Mouse (Mus musculus): Measurements from ENCODE around the gene Olfr2. TPM values are rescaled to one million over a fixed set of nuclear protein-coding genes. Genes with fewer than 3 reads are reported as not detected.
"Not testable (repeated sequence)": the region's sequence is repeated elsewhere in the genome, so short reads cannot be mapped to it uniquely, and the experiment has no call there.

The Olfr2 gene
- not detected for total RNA-seq (2021)
- long read RNA-seq, experiment 1, result 0 reads
- long read RNA-seq, experiment 2, result 0 reads

DNA sequence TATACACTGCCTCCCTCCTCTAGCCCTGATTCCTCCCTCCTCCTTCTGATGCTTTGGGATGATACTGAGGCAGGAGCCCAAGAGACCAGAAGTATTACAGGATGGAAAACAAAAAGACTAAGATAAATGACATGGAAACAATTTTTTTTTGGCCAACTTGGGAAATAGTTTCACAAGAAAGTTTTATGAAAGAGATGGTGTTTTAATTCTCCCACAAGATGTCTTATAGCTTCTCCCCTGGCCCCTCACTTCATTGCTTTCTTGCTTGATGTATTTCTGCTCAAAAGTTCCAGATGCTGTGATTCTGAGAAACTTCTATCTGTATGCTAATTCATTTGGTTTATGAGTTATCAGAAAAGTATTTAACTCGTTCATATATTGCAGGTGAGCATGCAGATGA is at the start of gene Olfr2:
Gene Olfr2 (minus strand): TSS at position 101 of the 400 bp plus-strand sequence.
- no peak for DNase-seq (ENCODE audit: low spot score in 2 of 2)

DNA sequence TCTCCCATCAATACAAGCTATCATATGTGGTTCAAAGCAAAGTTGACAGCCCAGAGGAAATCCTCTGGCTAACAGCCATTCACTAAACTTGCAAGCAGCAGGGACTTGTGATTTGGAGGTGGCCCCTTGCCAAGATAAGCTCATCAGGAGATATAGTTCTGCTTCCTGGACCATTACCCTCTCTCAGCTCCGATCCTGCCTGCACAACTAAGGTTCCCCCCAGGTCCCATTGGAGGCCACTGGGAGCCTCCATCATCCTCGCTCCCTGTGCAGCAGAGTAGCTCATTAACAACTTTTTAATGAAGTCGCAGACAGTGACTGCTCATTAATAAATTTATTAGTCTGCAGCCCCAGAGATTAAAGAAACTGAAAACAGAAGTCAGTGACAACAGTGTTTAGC is 41.7 kb upstream of the Olfr2 start:
- DNase-seq (ENCODE audit: low spot score in 2 of 2), result no peak

DNA sequence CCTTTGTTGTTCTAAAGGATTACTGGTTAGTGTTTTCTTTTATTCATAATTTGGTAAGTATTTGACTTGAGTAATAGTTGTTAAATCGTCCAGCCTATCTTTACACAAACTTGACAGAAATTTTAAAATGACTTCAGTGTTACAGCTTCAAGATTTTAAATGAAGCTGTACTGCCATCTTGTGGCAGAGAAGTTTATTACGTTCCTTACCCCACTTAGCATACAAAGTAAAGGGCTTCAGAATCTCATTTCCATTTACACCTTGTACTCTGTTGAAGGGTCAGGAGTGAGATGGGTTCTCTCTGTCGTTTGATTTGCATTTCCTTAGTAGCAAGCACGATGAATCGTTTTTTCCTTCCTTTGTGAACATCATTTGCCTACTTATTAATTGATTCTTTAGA is 40.0 kb upstream of the Olfr2 start:
- DNase-seq (ENCODE audit: low spot score in 2 of 2), result no peak

DNA sequence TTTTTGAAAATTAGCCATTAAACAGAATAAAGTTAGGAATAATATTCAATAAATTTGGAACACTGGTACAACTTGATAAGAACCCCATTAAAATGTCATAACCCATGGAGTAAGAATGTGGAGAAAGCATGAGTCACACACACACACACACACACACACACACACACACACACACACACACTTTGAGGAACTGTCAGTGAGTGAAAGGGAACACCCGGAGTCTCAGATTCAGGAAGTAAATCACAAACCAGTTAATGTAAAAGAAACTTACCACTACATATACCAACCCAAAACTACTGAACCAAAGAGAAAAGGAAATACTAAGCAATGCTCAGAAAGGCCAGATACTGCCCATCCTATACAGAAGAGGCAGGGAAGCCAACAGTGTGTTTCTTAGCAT is 38.5 kb upstream of the Olfr2 start:
- DNase-seq (ENCODE audit: low spot score in 2 of 2), result no peak

DNA sequence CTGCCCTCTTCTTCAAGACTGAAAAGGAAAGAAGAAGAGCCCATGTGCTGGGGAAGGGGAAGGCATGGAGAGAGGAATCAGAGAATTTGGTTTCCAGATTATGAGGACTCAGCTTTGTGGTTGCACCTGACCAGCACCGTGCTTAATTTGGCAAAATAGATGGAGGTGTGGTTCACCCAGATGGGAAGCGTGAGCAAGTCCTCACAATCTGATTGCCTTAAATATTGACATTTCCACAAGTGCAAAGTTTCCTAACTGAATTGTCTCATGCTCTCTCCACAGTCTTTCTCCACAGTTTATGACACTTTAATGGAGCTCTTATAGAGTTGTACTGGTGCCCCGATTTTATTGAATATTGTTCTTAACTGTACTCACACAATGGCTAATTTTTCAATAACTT is 37.3 kb upstream of the Olfr2 start:
- DNase-seq (ENCODE audit: low spot score in 2 of 2), result no peak

DNA sequence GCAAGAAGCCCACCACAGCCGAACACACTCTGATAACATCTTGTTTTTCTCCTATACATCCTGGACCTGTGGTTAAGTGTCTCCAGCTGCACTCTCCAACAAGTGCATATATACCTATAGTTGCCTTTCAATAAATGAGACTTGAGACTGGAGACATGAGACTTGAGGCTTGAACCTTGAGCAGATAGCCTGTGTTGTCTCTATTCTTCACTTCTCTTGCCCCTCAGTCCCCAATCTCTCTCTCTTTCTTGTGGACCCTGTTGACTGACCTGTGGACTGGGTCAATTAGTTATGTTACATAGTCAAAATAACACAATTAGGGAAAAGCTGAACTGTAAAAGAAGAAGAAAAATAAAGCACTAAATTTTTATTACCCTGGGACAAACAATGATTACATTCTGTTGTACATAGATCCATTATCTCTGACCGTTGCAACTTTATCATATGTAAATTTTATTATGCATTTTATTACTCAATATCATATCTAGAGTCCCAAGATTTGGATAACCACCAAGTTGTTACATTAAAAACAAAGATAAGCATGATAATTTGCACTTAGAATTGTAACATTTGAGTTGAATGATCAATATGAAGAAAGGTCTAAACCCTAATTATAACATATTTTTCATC is 34.2 kb upstream of the Olfr2 start:
- DNase-seq (ENCODE audit: low spot score in 2 of 2), result no peak

DNA sequence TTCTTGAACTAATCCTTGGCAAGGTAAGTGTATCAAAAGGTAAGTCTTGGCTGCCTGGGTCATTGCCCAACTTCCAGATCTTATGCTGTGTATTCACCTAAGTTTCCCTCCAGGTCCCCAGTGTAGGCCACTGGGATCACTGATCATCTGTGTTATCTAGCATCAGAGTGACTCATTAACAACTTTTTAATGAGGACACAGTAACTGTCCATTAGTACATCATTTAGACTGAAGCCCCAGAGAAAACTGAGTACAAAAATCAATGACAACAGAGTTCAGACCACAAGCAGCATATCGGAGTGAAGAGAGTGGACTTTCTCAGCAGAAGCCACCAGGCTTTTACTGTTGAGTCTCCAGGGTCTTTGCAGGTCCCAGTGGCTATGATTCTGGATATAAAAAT is 25.0 kb upstream of the Olfr2 start, which contains the start of gene Olfr713:
Gene Olfr713 (plus strand): TSS at position 301 of the 400 bp plus-strand sequence.
- no peak for DNase-seq (ENCODE audit: low spot score in 2 of 2)

DNA sequence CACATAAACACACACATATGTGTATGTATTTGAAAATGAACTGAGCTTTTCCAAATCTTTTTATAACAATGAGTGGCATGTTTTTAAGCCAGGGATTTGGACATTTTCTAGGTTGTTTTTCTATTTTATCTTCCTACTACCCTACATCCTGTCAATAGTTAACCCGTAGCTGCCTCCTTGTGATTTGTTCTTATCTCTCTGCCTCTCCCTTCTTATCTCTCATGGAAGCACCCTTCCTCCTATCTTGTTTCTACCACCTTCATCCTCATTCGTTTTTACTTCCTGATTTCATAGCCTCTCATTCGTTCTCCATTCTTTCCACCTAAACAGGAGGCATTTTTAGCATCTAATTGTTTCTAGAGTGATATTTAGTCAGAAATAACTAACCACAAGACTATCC is 1.7 kb downstream of the Olfr2 start:
- DNase-seq (ENCODE audit: low spot score in 2 of 2), result no peak

DNA sequence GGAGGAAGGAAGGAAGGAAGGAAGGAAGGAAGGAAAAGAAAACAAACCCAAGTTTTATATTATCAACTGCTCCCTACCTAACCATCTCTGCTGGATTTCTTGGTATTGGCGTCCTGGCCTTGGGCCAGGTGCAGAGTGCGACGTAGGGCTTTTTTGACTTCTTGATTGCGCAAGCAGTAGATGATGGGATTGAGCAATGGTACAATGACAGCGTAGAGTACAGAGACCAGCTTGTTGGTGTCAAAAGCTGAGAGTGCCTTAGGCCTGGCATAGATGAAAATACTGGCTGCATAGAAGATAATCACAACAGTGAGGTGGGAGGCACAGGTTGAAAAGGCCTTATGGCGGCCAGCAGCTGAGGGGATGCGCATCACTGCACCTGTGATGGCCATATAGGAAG is 5.1 kb downstream of the Olfr2 start:
- no peak for DNase-seq (ENCODE audit: low spot score in 2 of 2)

DNA sequence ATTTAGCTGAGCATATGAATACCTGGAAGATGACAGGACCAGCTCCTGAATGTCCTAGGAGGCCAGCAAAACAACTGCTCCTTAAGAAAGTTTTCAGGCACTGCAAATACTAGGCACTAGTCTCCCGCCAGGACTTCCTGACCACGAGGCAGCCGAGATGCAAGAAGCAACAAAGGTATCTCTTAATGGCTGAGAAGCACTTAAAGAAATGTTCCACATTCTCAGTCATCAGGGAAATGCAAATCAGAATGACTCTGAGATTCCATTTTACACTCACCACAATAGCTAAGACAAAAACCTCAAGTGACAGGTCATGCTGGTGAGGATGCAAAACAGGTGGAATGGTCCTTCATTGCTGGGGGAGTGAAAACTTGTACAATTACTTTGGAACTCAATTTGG is 20.6 kb downstream of the Olfr2 start:
- DNase-seq (ENCODE audit: low spot score in 2 of 2), result no peak

DNA sequence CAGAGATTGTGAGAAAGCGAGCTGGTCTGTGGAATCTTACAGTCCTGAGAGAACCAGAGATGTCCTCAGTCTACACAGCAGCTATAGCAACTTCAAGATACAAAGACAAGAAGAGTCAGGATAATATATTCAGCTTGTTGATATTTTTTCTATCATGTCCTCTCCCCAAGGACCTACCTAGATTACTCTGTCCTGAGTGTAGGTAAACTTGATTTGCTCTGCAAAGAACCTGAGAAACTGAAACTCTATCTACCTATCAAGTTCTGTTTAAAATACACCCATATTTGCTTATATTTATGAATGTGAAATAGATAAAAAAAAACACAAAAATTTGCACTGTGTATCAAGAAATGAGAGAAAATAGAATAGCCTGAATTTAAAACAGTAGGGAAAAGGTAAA is 30.5 kb downstream of the Olfr2 start, which contains the start of gene Olfr711:
Gene Olfr711 (minus strand): TSS at position 101 of the 400 bp plus-strand sequence.
- no peak for DNase-seq (ENCODE audit: low spot score in 2 of 2)

DNA sequence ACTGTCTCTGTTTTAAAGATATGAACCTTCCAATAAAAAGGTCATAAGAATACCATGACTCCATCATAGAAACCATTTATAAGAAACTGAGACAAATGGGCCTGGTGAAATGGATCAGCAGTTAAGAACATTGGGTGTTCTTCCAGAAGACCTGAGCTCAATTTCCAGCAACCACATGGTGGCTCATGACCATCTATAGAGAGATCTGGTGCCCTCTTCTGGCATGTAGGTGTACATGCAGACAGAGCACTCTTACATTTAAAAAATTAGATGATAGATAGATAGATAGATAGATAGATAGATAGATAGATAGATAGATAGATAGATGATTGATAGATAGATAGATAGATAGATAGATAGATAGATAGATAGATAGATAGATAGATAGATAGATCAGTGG is 38.4 kb downstream of the Olfr2 start:
- DNase-seq (ENCODE audit: low spot score in 2 of 2), result not testable (repeated sequence)

DNA sequence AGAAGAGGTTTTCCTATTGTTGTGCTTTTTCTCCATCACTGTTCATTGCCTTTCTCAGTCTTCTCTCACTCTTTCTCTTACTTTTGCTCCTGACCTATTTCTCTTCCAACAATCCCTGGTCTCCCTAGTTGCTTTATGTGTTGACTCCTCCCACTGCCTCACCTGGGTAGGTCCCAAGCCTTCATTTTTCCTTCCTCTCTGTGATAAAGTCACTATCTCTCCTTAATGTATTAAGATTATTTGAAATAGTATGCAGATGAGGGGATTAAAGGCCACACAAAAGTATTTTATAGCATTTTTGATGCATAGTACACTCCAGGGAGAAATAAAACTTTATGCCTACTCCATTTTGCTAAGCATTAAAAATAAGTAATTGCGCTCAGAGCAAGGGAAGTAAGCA is 42.0 kb downstream of the Olfr2 start, which contains the start of gene Olfr6:
Gene Olfr6 (minus strand): TSS at position 101 of the 400 bp plus-strand sequence.
- DNase-seq (ENCODE audit: low spot score in 2 of 2), result no peak

DNA sequence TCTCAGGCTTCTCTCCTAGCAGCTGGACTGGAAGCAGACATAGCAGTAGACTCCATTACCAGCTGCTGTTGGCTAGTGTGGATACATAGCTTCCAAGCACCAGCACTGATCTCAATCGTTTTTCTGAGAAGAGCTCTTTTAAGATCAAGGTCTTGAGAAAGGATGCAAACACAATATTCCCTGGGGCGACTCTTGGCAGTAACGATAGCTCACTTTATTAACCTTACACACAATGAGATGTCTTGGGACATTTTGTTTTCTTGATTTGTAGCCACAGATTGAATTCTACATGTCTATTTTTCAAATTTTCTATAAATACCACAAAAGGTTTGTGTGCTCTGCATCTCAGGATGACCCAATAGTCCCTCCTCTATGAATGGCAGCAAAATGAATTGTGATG is 57.7 kb downstream of the Olfr2 start, which contains the start of gene Olfr710:
Gene Olfr710 (minus strand): TSS at position 101 of the 400 bp plus-strand sequence.
- DNase-seq (ENCODE audit: low spot score in 2 of 2), result no peak

Other genes with a start within 250 kb of the Olfr2 start
- gene Olfr699, start 212.9 kb downstream of the Olfr2 start, total RNA-seq (2021), result not detected
- gene Olfr700, start 197.2 kb downstream of the Olfr2 start, total RNA-seq (2021), result not detected
- not detected for gene Olfr701, start 191.9 kb downstream of the Olfr2 start, total RNA-seq (2021)
- gene Olfr702, start 172.2 kb downstream of the Olfr2 start, total RNA-seq (2021), result not detected
- not detected for gene Olfr703, start 162.7 kb downstream of the Olfr2 start, total RNA-seq (2021)
- not detected for gene Olfr704, start 142.9 kb downstream of the Olfr2 start, total RNA-seq (2021)
- gene Olfr705, start 129.2 kb downstream of the Olfr2 start, total RNA-seq (2021), result not detected
- not detected for gene Olfr706, start 117.9 kb downstream of the Olfr2 start, total RNA-seq (2021)
- gene Olfr707, start 104.8 kb downstream of the Olfr2 start, total RNA-seq (2021), result not detected
- not detected for gene Olfr1532-ps1, start 98.1 kb downstream of the Olfr2 start, total RNA-seq (2021)
- gene Olfr709-ps1, start 73.9 kb downstream of the Olfr2 start, total RNA-seq (2021), result under 1 TPM; 0.06 to 0.08 TPM
- not detected for gene Olfr710, start 57.8 kb downstream of the Olfr2 start, total RNA-seq (2021)
- gene Olfr6, start 42.1 kb downstream of the Olfr2 start, total RNA-seq (2021), result not detected
- not detected for gene Olfr711, start 30.6 kb downstream of the Olfr2 start, total RNA-seq (2021)
- not detected for gene Olfr713, start 25.1 kb upstream of the Olfr2 start, total RNA-seq (2021)
- not detected for gene Olfr714, start 64.9 kb upstream of the Olfr2 start, total RNA-seq (2021)
- not detected for gene Olfr17, start 87.1 kb upstream of the Olfr2 start, total RNA-seq (2021)
- gene Olfr715b, start 104.3 kb upstream of the Olfr2 start, total RNA-seq (2021), result not detected
- not detected for gene Olfr715, start 125.0 kb upstream of the Olfr2 start, total RNA-seq (2021)
- not detected for gene Olfr716, start 132.3 kb upstream of the Olfr2 start, total RNA-seq (2021)
- gene Nlrp14, start 160.9 kb upstream of the Olfr2 start, total RNA-seq (2021), result under 1 TPM in 1 of 2 experiments, not detected in 1; 0.17 TPM
- gene Rbmxl2, start 203.4 kb upstream of the Olfr2 start, total RNA-seq (2021), result not detected

All from adrenal gland, postnatal 4 days (tissue).